Mouse (Mus musculus) CD4-positive naive resting alpha-beta T cell, adult 57 days (primary cell): ENCODE results near the gene Asns. TPM values are rescaled to one million over a fixed set of nuclear protein-coding genes. Genes with fewer than 3 reads are reported as not detected.

ENCODE experiments used
- total RNA-seq: library from RNA; stranded (reverse); gene quantifications from one replicate; pipeline ENCODE4 v1.2.4, GENCODE M21; 2023

Asns gene
- total RNA-seq, result 8.7 TPM

GRCm38 (mm10) chr6:7692884-7693585, at the start of gene Asns:
Gene Asns (minus strand): TSS chr6:7693254.

Other genes with a start within 250 kb of the Asns start
- gene Tac1, start 138.4 kb downstream of the Asns start, total RNA-seq, result not detected
- gene C1galt1, start 151.6 kb upstream of the Asns start, total RNA-seq, result 26.7 TPM